In genomic region chrX:95687119-95687518, GRCm38 (mm10) we compare ENCODE assay signal across 11 mouse cellular contexts. TPM values are rescaled to one million over a fixed set of nuclear protein-coding genes. Genes with fewer than 3 reads are reported as not detected.
DNase-seq lines count a peak whose midpoint lies in the region; ATAC-seq and TF ChIP-seq lines count a peak whose summit lies in the region.
"Had no signal": no experiment of that assay in that cellular context is flagged by ENCODE, and none has a peak within 500 bp of the region (broad histone marks: within the 10 kb centered on the region; RNA-seq: fewer than 3 reads in every experiment).

No protein-coding gene starts in this region.

- no peak overlapping the region for H3K9ac ChIP-seq in kidney, postnatal 0 days (ENCODE audit: low read depth, low read length)
- H3K9ac ChIP-seq in heart, embryonic 11.5 days (ENCODE audit: low read depth, low read length): no peak overlapping the region
- H3K9ac ChIP-seq: limb, embryonic 12.5 days; neural tube, embryonic 12.5 days; stomach, embryonic 15.5 days had no signal

- TF ChIP-seq CTCF in kidney, postnatal 0 days (IDR thresholded peaks at IDR 0.05; ENCODE audit: low read depth): peak; percentile 55
- TF ChIP-seq CTCF in thymus, adult 2 months (IDR thresholded peaks at IDR 0.05; ENCODE audit: borderline replicate concordance, control insufficient read depth, extremely low read depth, insufficient read depth, low read length, poor library complexity): no peak

- H3K27me3 ChIP-seq in kidney, postnatal 0 days (ENCODE audit: insufficient read depth, low read length): no peaks in the 10 kb centered on the region
- no peaks in the 10 kb centered on the region for H3K27me3 ChIP-seq in thymus, adult 2 months (ENCODE audit: control insufficient read depth, insufficient read depth, low read length)
- H3K27me3 ChIP-seq in heart, embryonic 11.5 days (ENCODE audit: control insufficient read depth, insufficient read depth, low read length): no peaks in the 10 kb centered on the region
- H3K27me3 ChIP-seq: limb, embryonic 12.5 days; neural tube, embryonic 12.5 days; stomach, embryonic 15.5 days had no signal

- 54% methylated on average over 1 of the region's 1 CpGs for WGBS in kidney, postnatal 0 days
- 16% methylated on average over 1 of the region's 1 CpGs for WGBS in thymus, adult 2 months
- WGBS in heart, embryonic 11.5 days (ENCODE audit: insufficient replicate concordance): 35% methylated on average over 1 of the region's 1 CpGs

- no peak overlapping the region for H3K27ac ChIP-seq in kidney, postnatal 0 days
- no peak overlapping the region for H3K27ac ChIP-seq in thymus, adult 2 months (ENCODE audit: control insufficient read depth, insufficient read depth, low read length)
- H3K27ac ChIP-seq in heart, embryonic 11.5 days (ENCODE audit: low read depth, low read length): no peak overlapping the region
- H3K27ac ChIP-seq: limb, embryonic 12.5 days; neural tube, embryonic 12.5 days; stomach, embryonic 15.5 days had no signal

- TF ChIP-seq POLR2A in thymus, adult 2 months (IDR thresholded peaks at IDR 0.05; ENCODE audit: control insufficient read depth, extremely low read depth, insufficient read depth, low read length, poor library complexity): no peak

- no peak overlapping the region for H3K4me2 ChIP-seq in kidney, postnatal 0 days (ENCODE audit: low read length)
- H3K4me2 ChIP-seq in heart, embryonic 11.5 days: no peak overlapping the region
- H3K4me2 ChIP-seq: limb, embryonic 12.5 days; neural tube, embryonic 12.5 days; stomach, embryonic 15.5 days had no signal

- no peaks in the 10 kb centered on the region for H3K4me1 ChIP-seq in kidney, postnatal 0 days (replicated peaks; ENCODE audit: insufficient read depth, low read length)
- no peaks in the 10 kb centered on the region for H3K4me1 ChIP-seq in thymus, adult 2 months (replicated peaks; ENCODE audit: control insufficient read depth, insufficient read depth, low read length)
- H3K4me1 ChIP-seq in heart, embryonic 11.5 days (ENCODE audit: control insufficient read depth, insufficient read depth, low read length): no peaks in the 10 kb centered on the region
- H3K4me1 ChIP-seq: limb, embryonic 12.5 days; neural tube, embryonic 12.5 days; stomach, embryonic 15.5 days had no signal

- peak; percentile 9 for DNase-seq in kidney, postnatal 0 days (ENCODE audit: low spot score)
- no peak for DNase-seq in kidney, adult 11 months
- peak; percentile 6 for DNase-seq in thymus, adult 2 months
- DNase-seq in thymus, adult 18-20 months: no peak
- peak; percentile 18 for DNase-seq in cerebellum, adult 9-10 months
- DNase-seq in thymus, postnatal 4 days: peak; percentile 16
- no peak for DNase-seq in embryo, embryonic 10 days (ENCODE audit: low spot score)

- ATAC-seq in kidney, postnatal 0 days (replicated peaks; ENCODE audit: low FRiP score, low read depth): no peak
- no peak for ATAC-seq in heart, embryonic 11.5 days (replicated peaks; ENCODE audit: insufficient number of reproducible peaks, low FRiP score, low TSS enrichment)

- no peak overlapping the region for H3K4me3 ChIP-seq in kidney, postnatal 0 days (replicated peaks; ENCODE audit: low read depth, low read length)
- no peak overlapping the region for H3K4me3 ChIP-seq in thymus, adult 2 months (ENCODE audit: control insufficient read depth, insufficient read depth, low read length)
- H3K4me3 ChIP-seq in heart, embryonic 11.5 days (ENCODE audit: low read depth, low read length): no peak overlapping the region
- H3K4me3 ChIP-seq: limb, embryonic 12.5 days; neural tube, embryonic 12.5 days; stomach, embryonic 15.5 days had no signal

- H3K36me3 ChIP-seq in kidney, postnatal 0 days (ENCODE audit: insufficient read depth, low read length): no peaks in the 10 kb centered on the region
- H3K36me3 ChIP-seq in thymus, adult 2 months (ENCODE audit: control insufficient read depth, insufficient read depth, low read length): no peaks in the 10 kb centered on the region
- H3K36me3 ChIP-seq in heart, embryonic 11.5 days (ENCODE audit: control insufficient read depth, insufficient read depth, low read length): no peaks in the 10 kb centered on the region
- H3K36me3 ChIP-seq: limb, embryonic 12.5 days; neural tube, embryonic 12.5 days; stomach, embryonic 15.5 days had no signal

- H3K9me3 ChIP-seq in kidney, postnatal 0 days (replicated peaks; ENCODE audit: low read length): no peaks in the 10 kb centered on the region
- no peaks in the 10 kb centered on the region for H3K9me3 ChIP-seq in heart, embryonic 11.5 days (replicated peaks; ENCODE audit: control insufficient read depth, low read length)
- H3K9me3 ChIP-seq: limb, embryonic 12.5 days; neural tube, embryonic 12.5 days; stomach, embryonic 15.5 days had no signal

RNA-seq across cellular contexts. Expression of gene Zc3h12b, which starts 24.4 kb away (rescaled TPM):
- polyA plus RNA-seq in kidney, postnatal 0 days (2015; fragmentation: Nextera tagmentation; extraction: Ambion mirVana): 1.6 and 1.7 TPM in 2 replicates
- 3.6 and 3.9 TPM in 2 replicates for polyA plus RNA-seq in thymus, adult 2 months (2012; rRNA removed)
- 2.1 and 3.5 TPM in 2 replicates for polyA plus RNA-seq in heart, embryonic 11.5 days (2014; fragmentation: Nextera tagmentation; extraction: Ambion mirVana)

RNA-seq across cellular contexts. Expression of gene Zc4h2, which starts 28.8 kb away (rescaled TPM):
- 16.7 and 17.4 TPM in 2 replicates for polyA plus RNA-seq in kidney, postnatal 0 days (2015; fragmentation: Nextera tagmentation; extraction: Ambion mirVana)
- polyA plus RNA-seq in thymus, adult 2 months (2012; rRNA removed): 2.1 and 3.0 TPM in 2 replicates
- 11.5 and 13.5 TPM in 2 replicates for polyA plus RNA-seq in heart, embryonic 11.5 days (2014; fragmentation: Nextera tagmentation; extraction: Ambion mirVana)

Comparison
In these comparisons a context has a peak if more than half of its experiments do, and no peak if none do; other contexts are left out.
1. DNase-seq: peak in kidney, postnatal 0 days (single experiment), thymus, adult 2 months (single experiment), cerebellum, adult 9-10 months (single experiment) and thymus, postnatal 4 days (single experiment); none in kidney, adult 11 months (single experiment), thymus, adult 18-20 months (0 of 2) and embryo, embryonic 10 days (single experiment).